Mouse (Mus musculus) hindbrain, embryonic 14.5 days (tissue): ENCODE data around the gene Gm5767. TPM values are rescaled to one million over a fixed set of nuclear protein-coding genes. Genes with fewer than 3 reads are reported as not detected.

Source experiments
- ATAC-seq: fragments of 200-750 bp; cut with Nextera tagmentation; 2 replicates; pipeline ENCODE4 v1.8.0; 2017; ENCODE audit warnings: moderate number of reproducible peaks, mild to moderate bottlenecking, moderate TSS enrichment, moderate library complexity; ENCODE audit not compliant: low FRiP score
- DNase-seq: peaks from one replicate; pipeline ENCODE4 v3.0.0-alpha.2; 2015; ENCODE audit warnings: low spot score
- H3K27ac ChIP-seq: fragments of 300-500 bp; sonication (generic); 2 replicates; pipeline ENCODE4 v1.5.1; 2014; ENCODE audit warnings: mild to moderate bottlenecking, moderate library complexity
- H3K27me3 ChIP-seq: fragments of 300-500 bp; sonication (generic); 2 replicates; pipeline ENCODE4 v1.6.1; 2014; ENCODE audit warnings: mild to moderate bottlenecking, low read length, mixed read lengths; ENCODE audit not compliant: control insufficient read depth, insufficient read depth
- H3K36me3 ChIP-seq: fragments of 300-500 bp; sonication (generic); replicated peaks from 2 replicates; pipeline ENCODE4 v1.6.1; 2014; ENCODE audit not compliant: control insufficient read depth, insufficient read depth
- H3K4me1 ChIP-seq: fragments of 300-500 bp; sonication (generic); replicated peaks from 2 replicates; pipeline ENCODE4 v1.6.1; 2014; ENCODE audit warnings: antibody characterized with exemption, low read length, mixed read lengths; ENCODE audit not compliant: control insufficient read depth, insufficient read depth
- H3K4me2 ChIP-seq: fragments of 300-500 bp; sonication (generic); replicated peaks from 2 replicates; pipeline ENCODE4 v1.6.1; 2014; ENCODE audit warnings: mild to moderate bottlenecking, moderate library complexity
- H3K4me3 ChIP-seq: fragments of 300-500 bp; sonication (generic); replicated peaks from 2 replicates; pipeline ENCODE4 v1.5.1; 2014; ENCODE audit warnings: mild to moderate bottlenecking, low read length
- H3K9ac ChIP-seq: fragments of 300-500 bp; sonication (generic); 2 replicates; pipeline ENCODE4 v1.6.1; 2014
- H3K9me3 ChIP-seq: fragments of 300-500 bp; sonication (generic); 2 replicates; pipeline ENCODE4 v1.6.1; 2016; ENCODE audit warnings: low read length; ENCODE audit not compliant: control insufficient read depth
- WGBS: fragments of 180-500 bp; shearing (Covaris S2); extraction: QIAGEN DNeasy Blood & Tissue Kit; methylation state at CpG from one replicate; pipeline ENCODE4 v1.1.7; 2014; 5-methylcytosine and 5-hydroxymethylcytosine counted together
- polyA plus RNA-seq: library from polyadenylated mRNA; unstranded; fragments of >200 nt; fragmentation: Nextera tagmentation; extraction: Ambion mirVana; gene quantifications from 2 replicates; pipeline ENCODE4 v1.2.1, GENCODE M21; 2014

The Gm5767 gene
- 0.35 TPM in 1 of 2 replicates, not detected in the other for polyA plus RNA-seq

GRCm38 (mm10) chr16:8680470-8680869, at the start of gene Gm5767:
Gm5767 (plus strand) TSS chr16:8680770.
- DNase-seq, result no peak
- WGBS, result 84% methylated on average over 5 of the region's 5 CpGs
- H3K9me3 ChIP-seq, result no peaks in the 10 kb centered on the region

GRCm38 (mm10) chr16:8631428-8631827, 49.1 kb upstream of the Gm5767 start:
- no peak for ATAC-seq

More at GRCm38 (mm10) chr16:8680470-8680869, at the start of gene Gm5767:
- no peaks in the 10 kb centered on the region for H3K4me1 ChIP-seq
- 0 out of 2 replicates have a peak, but pooled peaks cover 13% of the 10 kb centered on the region for H3K36me3 ChIP-seq
- H3K27ac ChIP-seq, result no peak within 1 kb of the TSS
- no peaks in the 10 kb centered on the region for H3K27me3 ChIP-seq
- ATAC-seq, result no peak
- no peak within 1 kb of the TSS for H3K4me2 ChIP-seq
- no peak within 1 kb of the TSS for H3K4me3 ChIP-seq
- no peak within 1 kb of the TSS for H3K9ac ChIP-seq

GRCm38 (mm10) chr16:8636867-8637216, 43.7 kb upstream of the Gm5767 start:
- WGBS, result under 1% methylated on average over 13 of the region's 13 CpGs
- peaks cover 22% of the 10 kb centered on the region for H3K36me3 ChIP-seq
- H3K4me1 ChIP-seq, result peaks cover 15% of the 10 kb centered on the region; the same call in 1 of the 2 replicates
- peak overlapping the region; percentile 79 for H3K4me3 ChIP-seq
- peak overlapping the region; percentile 93 for H3K4me2 ChIP-seq
- ATAC-seq (no peak; the same call in 1 of the 2 replicates), DNase-seq (no peak)
- H3K9me3 ChIP-seq, result no peaks in the 10 kb centered on the region
- H3K27ac ChIP-seq, result peak overlapping the region; percentile 77
- H3K9ac ChIP-seq, result peak overlapping the region; percentile 86
- no peaks in the 10 kb centered on the region for H3K27me3 ChIP-seq

More at GRCm38 (mm10) chr16:8631428-8631827, 49.1 kb upstream of the Gm5767 start:
- DNase-seq, result no peak
- Histone ChIP-seq H3K9me3 (no peaks in the 10 kb centered on the region), H3K36me3 (peaks cover 22% of the 10 kb centered on the region), H3K4me2 (no peak overlapping the region), H3K27me3 (no peaks in the 10 kb centered on the region), H3K27ac (no peak overlapping the region), H3K9ac (no peak overlapping the region), H3K4me1 (peaks cover 4% of the 10 kb centered on the region; the same call in 1 of the 2 replicates), H3K4me3 (no peak overlapping the region)
- 93% methylated on average over 5 of the region's 5 CpGs for WGBS

GRCm38 (mm10) chr16:8637217-8638051, 43.1 kb upstream of the Gm5767 start, which contains the start of the genes Pmm2 and Tmem186:
Pmm2 (plus strand) TSS chr16:8637674.
Tmem186 (minus strand) TSS chr16:8637712.
- Histone ChIP-seq H3K4me3 (peak within 1 kb of the TSS; percentile 79), H3K36me3 (peaks cover 20% of the 10 kb centered on the region), H3K27me3 (no peaks in the 10 kb centered on the region), H3K4me1 (peaks cover 15% of the 10 kb centered on the region; the same call in 1 of the 2 replicates), H3K9ac (peak within 1 kb of the TSS; percentile 86), H3K4me2 (peak within 1 kb of the TSS; percentile 93), H3K27ac (peak within 1 kb of the TSS; percentile 77), H3K9me3 (no peaks in the 10 kb centered on the region)
- WGBS, result under 1% methylated on average over 59 of the region's 59 CpGs
- DNase-seq (peak; percentile 93), ATAC-seq (peak; percentile 93)

- peak overlapping the region; percentile 86 for H3K9ac ChIP-seq
- peak overlapping the region; percentile 79 for H3K4me3 ChIP-seq
- DNase-seq, result no peak
- no peak overlapping the region for H3K27ac ChIP-seq
- peaks cover 15% of the 10 kb centered on the region; the same call in 1 of the 2 replicates for H3K4me1 ChIP-seq
- no peaks in the 10 kb centered on the region for H3K9me3 ChIP-seq
- peak overlapping the region; percentile 93 for H3K4me2 ChIP-seq
- 51% methylated on average over 7 of the region's 7 CpGs for WGBS
- H3K27me3 ChIP-seq, result no peaks in the 10 kb centered on the region
- ATAC-seq, result no peak
- H3K36me3 ChIP-seq, result peaks cover 23% of the 10 kb centered on the region
Observed at GRCm38 (mm10) chr16:8638131-8638530, 42.4 kb upstream of the Gm5767 start.

- Histone ChIP-seq H3K9me3 (no peaks in the 10 kb centered on the region), H3K36me3 (peaks cover 37% of the 10 kb centered on the region), H3K4me2 (no peak overlapping the region), H3K27ac (no peak overlapping the region), H3K4me1 (peaks cover 15% of the 10 kb centered on the region; the same call in 1 of the 2 replicates), H3K27me3 (no peaks in the 10 kb centered on the region), H3K4me3 (no peak overlapping the region), H3K9ac (no peak overlapping the region)
- 93% methylated on average over 11 of the region's 11 CpGs for WGBS
- ATAC-seq, result no peak
- DNase-seq, result no peak
Observed at GRCm38 (mm10) chr16:8639466-8640191, 40.9 kb upstream of the Gm5767 start.

- H3K9me3 ChIP-seq, result no peaks in the 10 kb centered on the region
- whole genome bisulfite sequencing, result 75% methylated on average over 2 of the region's 2 CpGs
- H3K36me3 ChIP-seq, result peaks cover 64% of the 10 kb centered on the region
- H3K4me2 ChIP-seq, result no peak overlapping the region
- H3K27me3 ChIP-seq, result no peaks in the 10 kb centered on the region
- ATAC-seq, result no peak
- H3K27ac ChIP-seq, result no peak overlapping the region
- H3K9ac ChIP-seq, result no peak overlapping the region
- 0 out of 2 replicates have a peak, but pooled peaks cover under 1% of the 10 kb centered on the region for H3K4me1 ChIP-seq
- H3K4me3 ChIP-seq, result no peak overlapping the region
- peak; percentile 52 for DNase-seq
Observed at GRCm38 (mm10) chr16:8643855-8644254, 36.7 kb upstream of the Gm5767 start.

- Histone ChIP-seq H3K27me3 (no peaks in the 10 kb centered on the region), H3K36me3 (peaks cover 78% of the 10 kb centered on the region), H3K4me1 (no peaks in the 10 kb centered on the region), H3K9me3 (no peaks in the 10 kb centered on the region), H3K4me2 (no peak overlapping the region), H3K9ac (no peak overlapping the region), H3K27ac (no peak overlapping the region), H3K4me3 (no peak overlapping the region)
- ATAC-seq (no peak), DNase-seq (no peak)
- WGBS, result 83% methylated on average over 6 of the region's 6 CpGs
Observed at GRCm38 (mm10) chr16:8645546-8645945, 35.0 kb upstream of the Gm5767 start.

GRCm38 (mm10) chr16:8650007-8650406, 30.6 kb upstream of the Gm5767 start:
- Histone ChIP-seq H3K4me3 (no peak overlapping the region), H3K36me3 (peaks cover 86% of the 10 kb centered on the region), H3K27me3 (no peaks in the 10 kb centered on the region), H3K9me3 (no peaks in the 10 kb centered on the region), H3K4me2 (no peak overlapping the region), H3K4me1 (no peaks in the 10 kb centered on the region), H3K9ac (no peak overlapping the region), H3K27ac (no peak overlapping the region)
- WGBS, result 96% methylated on average over 3 of the region's 3 CpGs
- DNase-seq (no peak), ATAC-seq (no peak)
